Mouse (Mus musculus): ENCODE measurements around the gene Adgrl3. TPM values are rescaled to one million over a fixed set of nuclear protein-coding genes. Genes with fewer than 3 reads are reported as not detected.

Adgrl3 gene
- polyA plus RNA-seq, 1 experiment, result 9.8 TPM

GRCm38 (mm10) chr5:81227256-81227655, 207.3 kb downstream of the Adgrl3 start:
- Histone ChIP-seq H3K27me3 (ENCODE audit: control insufficient read depth, insufficient read depth, insufficient read length) (no peaks in the 10 kb centered on the region), H3ac (ENCODE audit: control insufficient read depth, insufficient read length, low read depth) (no peak overlapping the region), H3K79me3 (ENCODE audit: low read depth) (peaks cover 4% of the 10 kb centered on the region), H3K79me2 (ENCODE audit: control insufficient read depth, insufficient read depth) (no peaks in the 10 kb centered on the region), H3K36me3 (ENCODE audit: control insufficient read depth, insufficient read depth) (peaks cover 4% of the 10 kb centered on the region), H3K4me3 (ENCODE audit: insufficient read depth, poor library complexity, severe bottlenecking) (no peak overlapping the region)
- TF ChIP-seq CEBPB (IDR thresholded peaks at IDR 0.05; ENCODE audit: low read depth) (peak; percentile 5), MYOG (IDR thresholded peaks at IDR 0.05; ENCODE audit: control insufficient read depth, extremely low read depth, insufficient read length) (no peak), USF1 (IDR thresholded peaks at IDR 0.05; ENCODE audit: low read depth) (no peak), CTCF (IDR thresholded peaks at IDR 0.05; ENCODE audit: control insufficient read depth, insufficient read depth, insufficient read length) (no peak), MYOD1 (IDR thresholded peaks at IDR 0.05; ENCODE audit: control insufficient read depth, insufficient read length, low read depth) (no peak)

- TF ChIP-seq MYOG (IDR thresholded peaks at IDR 0.05; ENCODE audit: control insufficient read depth, extremely low read depth, insufficient read length) (no peak), CEBPB (IDR thresholded peaks at IDR 0.05; ENCODE audit: low read depth) (no peak), MYOD1 (IDR thresholded peaks at IDR 0.05; ENCODE audit: control insufficient read depth, insufficient read length, low read depth) (no peak), FOSL1 (IDR thresholded peaks at IDR 0.05; ENCODE audit: insufficient read depth, low read length, poor library complexity, severe bottlenecking) (no peak), CTCF (IDR thresholded peaks at IDR 0.05; ENCODE audit: control insufficient read depth, insufficient read depth, insufficient read length) (no peak), MAX (IDR thresholded peaks at IDR 0.05) (no peak), USF1 (IDR thresholded peaks at IDR 0.05; ENCODE audit: low read depth) (no peak)
Measured at GRCm38 (mm10) chr5:81248724-81249123, 228.8 kb downstream of the Adgrl3 start.

GRCm38 (mm10) chr5:81256091-81256490, 236.2 kb downstream of the Adgrl3 start:
- H3ac ChIP-seq (ENCODE audit: control insufficient read depth, insufficient read length, low read depth), result no peak overlapping the region
- H3K4me3 ChIP-seq (ENCODE audit: insufficient read depth, poor library complexity, severe bottlenecking), result no peak overlapping the region
- H3K36me3 ChIP-seq (ENCODE audit: control insufficient read depth, insufficient read depth), result no peaks in the 10 kb centered on the region
- no peaks in the 10 kb centered on the region for H3K27me3 ChIP-seq (ENCODE audit: control insufficient read depth, insufficient read depth, insufficient read length)
- no peak for TF ChIP-seq CEBPB (IDR thresholded peaks at IDR 0.05; ENCODE audit: low read depth)
- TF ChIP-seq FOSL1 (IDR thresholded peaks at IDR 0.05; ENCODE audit: insufficient read depth, low read length, poor library complexity, severe bottlenecking), result no peak
- H3K79me2 ChIP-seq (ENCODE audit: control insufficient read depth, insufficient read depth), result no peaks in the 10 kb centered on the region
- no peaks in the 10 kb centered on the region for H3K79me3 ChIP-seq (ENCODE audit: low read depth)

More at GRCm38 (mm10) chr5:81248724-81249123, 228.8 kb downstream of the Adgrl3 start:
- H3K79me2 ChIP-seq (ENCODE audit: control insufficient read depth, insufficient read depth), result no peaks in the 10 kb centered on the region
- H3K4me3 ChIP-seq (ENCODE audit: insufficient read depth, poor library complexity, severe bottlenecking), result no peak overlapping the region
- H3ac ChIP-seq (ENCODE audit: control insufficient read depth, insufficient read length, low read depth), result no peak overlapping the region
- H3K27me3 ChIP-seq (ENCODE audit: control insufficient read depth, insufficient read depth, insufficient read length), result no peaks in the 10 kb centered on the region
- no peaks in the 10 kb centered on the region for H3K36me3 ChIP-seq (ENCODE audit: control insufficient read depth, insufficient read depth)
- H3K79me3 ChIP-seq (ENCODE audit: low read depth), result no peaks in the 10 kb centered on the region

GRCm38 (mm10) chr5:81269689-81270088, 249.8 kb downstream of the Adgrl3 start:
- no peak overlapping the region for H3ac ChIP-seq (ENCODE audit: control insufficient read depth, insufficient read length, low read depth)
- peaks cover 8% of the 10 kb centered on the region for H3K79me3 ChIP-seq (ENCODE audit: low read depth)
- no peak overlapping the region for H3K4me3 ChIP-seq (ENCODE audit: insufficient read depth, poor library complexity, severe bottlenecking)
- peaks cover 14% of the 10 kb centered on the region for H3K79me2 ChIP-seq (ENCODE audit: control insufficient read depth, insufficient read depth)
- H3K36me3 ChIP-seq (ENCODE audit: control insufficient read depth, insufficient read depth), result no peaks in the 10 kb centered on the region
- TF ChIP-seq MYOD1 (IDR thresholded peaks at IDR 0.05; ENCODE audit: control insufficient read depth, insufficient read length, low read depth) (no peak), CEBPB (IDR thresholded peaks at IDR 0.05; ENCODE audit: low read depth) (no peak), MYOG (IDR thresholded peaks at IDR 0.05; ENCODE audit: control insufficient read depth, extremely low read depth, insufficient read length) (no peak), CTCF (IDR thresholded peaks at IDR 0.05; ENCODE audit: control insufficient read depth, insufficient read depth, insufficient read length) (no peak)
- no peaks in the 10 kb centered on the region for H3K27me3 ChIP-seq (ENCODE audit: control insufficient read depth, insufficient read depth, insufficient read length)

DNA sequence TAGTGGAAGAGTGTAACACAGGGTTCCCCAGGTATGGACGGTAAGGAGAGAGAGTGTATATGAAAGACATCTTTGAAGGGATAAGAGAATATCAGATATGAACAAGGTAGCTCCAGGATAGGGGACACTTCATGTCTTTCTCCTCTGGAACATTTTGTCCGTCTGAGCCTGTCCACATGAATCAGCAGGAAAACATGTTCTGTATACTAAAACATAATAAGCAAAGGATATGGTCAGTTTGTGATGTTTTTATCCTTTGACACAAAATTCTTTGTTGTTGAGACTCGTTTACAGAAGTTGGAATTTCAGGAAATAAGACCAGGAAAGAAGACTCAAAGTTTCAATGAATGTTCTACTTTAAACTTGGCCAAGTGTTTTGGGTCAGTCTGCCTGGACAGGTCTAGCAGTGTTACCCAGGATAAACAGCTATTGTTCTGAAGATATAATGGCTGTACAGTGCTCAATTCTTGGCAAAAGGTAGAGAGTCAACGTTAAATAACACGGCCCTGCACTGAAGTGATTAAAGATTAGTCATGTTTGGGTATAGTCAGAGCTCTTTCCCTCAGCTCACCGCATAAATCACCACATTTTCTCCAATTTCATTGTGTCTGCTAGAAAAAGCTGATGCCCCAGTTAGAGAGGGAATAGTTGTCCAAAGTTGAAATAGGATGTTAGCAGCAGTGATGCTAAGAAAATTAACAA, 255.6 kb downstream of the Adgrl3 start:
- Histone ChIP-seq H3K36me3 (ENCODE audit: control insufficient read depth, insufficient read depth) (no peaks in the 10 kb centered on the region), H3ac (ENCODE audit: control insufficient read depth, insufficient read length, low read depth) (no peak overlapping the region), H3K4me3 (ENCODE audit: insufficient read depth, poor library complexity, severe bottlenecking) (no peak overlapping the region), H3K79me2 (ENCODE audit: control insufficient read depth, insufficient read depth) (peaks cover 22% of the 10 kb centered on the region), H3K27me3 (ENCODE audit: control insufficient read depth, insufficient read depth, insufficient read length) (no peaks in the 10 kb centered on the region), H3K79me3 (ENCODE audit: low read depth) (peaks cover 6% of the 10 kb centered on the region)
- TF ChIP-seq USF1 (IDR thresholded peaks at IDR 0.05; ENCODE audit: low read depth) (no peak), FOSL1 (IDR thresholded peaks at IDR 0.05; ENCODE audit: insufficient read depth, low read length, poor library complexity, severe bottlenecking) (peak; percentile 70)

DNA sequence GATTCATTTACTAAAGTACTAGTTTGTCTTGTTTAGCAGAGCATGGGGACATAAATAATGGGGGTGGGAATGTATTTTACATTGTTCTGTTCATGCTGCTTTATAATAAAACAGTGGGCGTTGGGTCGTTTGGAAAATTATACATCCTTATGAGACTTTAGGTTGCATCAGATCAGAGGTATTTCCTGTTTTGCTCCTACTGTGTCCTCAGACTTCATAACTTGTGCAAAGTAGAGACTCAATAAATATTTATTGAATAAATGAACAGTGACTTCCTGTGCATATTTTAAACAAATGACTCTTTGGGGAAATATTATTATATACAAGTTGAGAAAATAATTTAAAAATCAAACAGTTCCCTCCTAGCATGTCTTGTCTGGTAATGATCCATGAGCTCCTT, 259.3 kb downstream of the Adgrl3 start:
- peaks cover 1% of the 10 kb centered on the region for H3K79me3 ChIP-seq (ENCODE audit: low read depth)
- H3K4me3 ChIP-seq (ENCODE audit: insufficient read depth, poor library complexity, severe bottlenecking), result no peak overlapping the region
- H3K36me3 ChIP-seq (ENCODE audit: control insufficient read depth, insufficient read depth), result no peaks in the 10 kb centered on the region
- H3ac ChIP-seq (ENCODE audit: control insufficient read depth, insufficient read length, low read depth), result no peak overlapping the region
- TF ChIP-seq MYOD1 (IDR thresholded peaks at IDR 0.05; ENCODE audit: control insufficient read depth, insufficient read length, low read depth), result no peak
- TF ChIP-seq CTCF (IDR thresholded peaks at IDR 0.05; ENCODE audit: control insufficient read depth, insufficient read depth, insufficient read length), result no peak
- no peak for TF ChIP-seq MAX (IDR thresholded peaks at IDR 0.05)
- no peak for TF ChIP-seq MYOG (IDR thresholded peaks at IDR 0.05; ENCODE audit: control insufficient read depth, extremely low read depth, insufficient read length)
- TF ChIP-seq FOSL1 (IDR thresholded peaks at IDR 0.05; ENCODE audit: insufficient read depth, low read length, poor library complexity, severe bottlenecking), result no peak
- peak; percentile 21 for TF ChIP-seq CEBPB (IDR thresholded peaks at IDR 0.05; ENCODE audit: low read depth)
- no peak for TF ChIP-seq USF1 (IDR thresholded peaks at IDR 0.05; ENCODE audit: low read depth)
- H3K27me3 ChIP-seq (ENCODE audit: control insufficient read depth, insufficient read depth, insufficient read length), result no peaks in the 10 kb centered on the region
- peaks cover 8% of the 10 kb centered on the region for H3K79me2 ChIP-seq (ENCODE audit: control insufficient read depth, insufficient read depth)
